Mouse (Mus musculus): ENCODE measurements around the gene Atp6v0a1. TPM values are rescaled to one million over a fixed set of nuclear protein-coding genes. Genes with fewer than 3 reads are reported as not detected.
"Not testable (repeated sequence)": the region's sequence is repeated elsewhere in the genome, so short reads cannot be mapped to it uniquely, and the experiment has no call there.

Atp6v0a1 gene
- polyA plus RNA-seq, 2 experiments = 32.7 to 60.9 TPM

DNA sequence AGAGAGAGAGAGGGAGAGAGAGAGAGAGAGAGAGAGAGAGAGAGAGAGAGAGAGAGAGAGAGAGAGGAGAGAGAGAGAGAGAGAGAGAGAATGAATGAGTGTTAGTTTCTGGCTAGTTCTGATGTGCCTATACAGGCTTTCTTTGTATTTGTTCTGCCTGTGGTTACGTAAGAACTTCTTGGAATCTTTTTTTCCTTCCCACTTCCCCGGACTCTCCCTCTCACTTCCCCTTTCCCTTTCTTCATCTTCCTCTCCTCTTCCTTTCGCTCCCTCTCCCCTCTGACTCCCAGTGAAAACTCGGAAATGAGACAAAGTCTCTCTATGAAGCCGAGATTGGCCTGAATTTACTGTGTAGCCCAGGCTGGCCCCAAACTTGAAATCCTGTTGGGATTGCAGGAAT is 14.6 kb upstream of the Atp6v0a1 start:
- no peaks in the 10 kb centered on the region for H3K27me3 ChIP-seq (ENCODE audit: control insufficient read depth, insufficient read depth, low read length)
- no peak overlapping the region for H3K4me2 ChIP-seq (replicated peaks; ENCODE audit: low read depth, low read length, severe bottlenecking)
- H3K9ac ChIP-seq (ENCODE audit: low read depth, low read length, severe bottlenecking) = no peak overlapping the region
- DNase-seq (ENCODE audit: low spot score) (no peak), ATAC-seq (ENCODE audit: low FRiP score, low read depth) (no peak)
- 80% methylated on average over 5 of the region's 5 CpGs for WGBS
- H3K9me3 ChIP-seq (ENCODE audit: control insufficient read depth, low read length) = no peaks in the 10 kb centered on the region
- H3K4me1 ChIP-seq (ENCODE audit: control insufficient read depth, insufficient read depth, low read length) = no peaks in the 10 kb centered on the region
- no peak for TF ChIP-seq POLR2A (IDR thresholded peaks at IDR 0.05; ENCODE audit: borderline replicate concordance, extremely low read depth, insufficient read depth, insufficient read length)
- no peaks in the 10 kb centered on the region for H3K36me3 ChIP-seq (ENCODE audit: control insufficient read depth, insufficient read depth, low read length)
- no peak overlapping the region for H3K4me3 ChIP-seq (replicated peaks; ENCODE audit: low read length)
- H3K27ac ChIP-seq (replicated peaks; ENCODE audit: low read depth, low read length) = no peak overlapping the region

DNA sequence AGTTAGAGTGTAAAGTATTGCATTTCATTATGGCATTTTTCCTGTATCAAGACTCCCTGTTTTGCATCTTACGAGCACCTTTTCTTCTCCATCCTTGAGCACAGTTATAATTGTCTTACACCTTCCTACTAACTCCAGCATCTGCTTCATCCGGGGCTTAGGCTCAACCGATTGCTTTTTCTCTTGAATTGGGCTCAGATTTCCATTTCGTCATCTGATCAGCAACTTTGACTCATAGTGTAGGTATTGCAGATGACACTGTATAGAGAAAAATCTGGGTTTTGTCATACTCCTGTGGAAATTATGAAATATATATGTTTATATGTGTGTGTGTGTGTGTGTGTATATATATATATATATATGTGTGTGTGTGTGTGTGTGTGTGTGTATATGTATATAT is 12.8 kb upstream of the Atp6v0a1 start:
- DNase-seq (ENCODE audit: low spot score) = no peak
- TF ChIP-seq POLR2A (IDR thresholded peaks at IDR 0.05; ENCODE audit: borderline replicate concordance, extremely low read depth, insufficient read depth, insufficient read length) = no peak
- no peak overlapping the region for H3K4me3 ChIP-seq (replicated peaks; ENCODE audit: low read length)
- H3K27ac ChIP-seq (replicated peaks; ENCODE audit: low read depth, low read length) = no peak overlapping the region
- no peaks in the 10 kb centered on the region for H3K27me3 ChIP-seq (ENCODE audit: control insufficient read depth, insufficient read depth, low read length)
- no peak overlapping the region for H3K9ac ChIP-seq (ENCODE audit: low read depth, low read length, severe bottlenecking)
- no peaks in the 10 kb centered on the region for H3K36me3 ChIP-seq (ENCODE audit: control insufficient read depth, insufficient read depth, low read length)
- 78% methylated on average over 4 of the region's 4 CpGs for WGBS
- H3K4me1 ChIP-seq (ENCODE audit: control insufficient read depth, insufficient read depth, low read length) = no peaks in the 10 kb centered on the region
- no peaks in the 10 kb centered on the region for H3K9me3 ChIP-seq (ENCODE audit: control insufficient read depth, low read length)
- no peak overlapping the region for H3K4me2 ChIP-seq (replicated peaks; ENCODE audit: low read depth, low read length, severe bottlenecking)
- no peak for ATAC-seq (ENCODE audit: low FRiP score, low read depth)

DNA sequence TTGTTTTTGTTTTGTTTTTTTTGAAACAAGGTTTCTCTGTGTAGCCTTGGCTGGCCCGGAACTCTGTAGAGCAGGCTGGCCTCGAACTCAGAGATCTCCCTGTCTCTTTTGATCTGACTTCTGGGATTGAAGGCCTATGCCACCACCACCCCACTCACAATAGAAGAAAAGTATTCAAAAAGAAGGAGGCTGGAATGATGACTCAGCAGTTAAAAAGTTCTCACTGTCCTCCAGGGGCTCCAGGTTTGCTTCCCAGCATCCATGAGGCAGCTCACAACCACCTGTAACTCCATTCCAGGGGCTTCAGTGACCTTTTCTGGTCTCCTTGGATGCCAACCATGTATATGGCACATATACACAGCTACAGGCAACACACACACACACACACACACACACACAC is 10.4 kb upstream of the Atp6v0a1 start:
- no peaks in the 10 kb centered on the region for H3K4me1 ChIP-seq (ENCODE audit: control insufficient read depth, insufficient read depth, low read length)

GRCm38 (mm10) chr11:100999254-100999653 is 10.0 kb upstream of the Atp6v0a1 start:
- WGBS = 54% methylated on average over 3 of the region's 3 CpGs
- no peak overlapping the region for H3K9ac ChIP-seq (ENCODE audit: low read depth, low read length, severe bottlenecking)
- no peak for ATAC-seq (ENCODE audit: low FRiP score, low read depth)
- no peaks in the 10 kb centered on the region for H3K36me3 ChIP-seq (ENCODE audit: control insufficient read depth, insufficient read depth, low read length)
- H3K27ac ChIP-seq (replicated peaks; ENCODE audit: low read depth, low read length) = no peak overlapping the region
- no peaks in the 10 kb centered on the region for H3K27me3 ChIP-seq (ENCODE audit: control insufficient read depth, insufficient read depth, low read length)
- no peak for DNase-seq (ENCODE audit: low spot score)
- H3K4me1 ChIP-seq (ENCODE audit: control insufficient read depth, insufficient read depth, low read length) = no peaks in the 10 kb centered on the region
- no peaks in the 10 kb centered on the region for H3K9me3 ChIP-seq (ENCODE audit: control insufficient read depth, low read length)
- TF ChIP-seq POLR2A (IDR thresholded peaks at IDR 0.05; ENCODE audit: borderline replicate concordance, extremely low read depth, insufficient read depth, insufficient read length) = no peak
- H3K4me3 ChIP-seq (replicated peaks; ENCODE audit: low read length) = no peak overlapping the region
- H3K4me2 ChIP-seq (replicated peaks; ENCODE audit: low read depth, low read length, severe bottlenecking) = no peak overlapping the region

More for the DNA sequence above, 10.4 kb upstream of the Atp6v0a1 start:
- ATAC-seq (ENCODE audit: low FRiP score, low read depth) (no peak), DNase-seq (ENCODE audit: low spot score) (no peak)
- H3K4me2 ChIP-seq (replicated peaks; ENCODE audit: low read depth, low read length, severe bottlenecking) = no peak overlapping the region
- H3K4me3 ChIP-seq (replicated peaks; ENCODE audit: low read length) = no peak overlapping the region
- 86% methylated on average over 2 of the region's 2 CpGs for WGBS
- H3K36me3 ChIP-seq (ENCODE audit: control insufficient read depth, insufficient read depth, low read length) = no peaks in the 10 kb centered on the region
- H3K9ac ChIP-seq (ENCODE audit: low read depth, low read length, severe bottlenecking) = no peak overlapping the region
- no peak overlapping the region for H3K27ac ChIP-seq (replicated peaks; ENCODE audit: low read depth, low read length)
- no peaks in the 10 kb centered on the region for H3K27me3 ChIP-seq (ENCODE audit: control insufficient read depth, insufficient read depth, low read length)
- TF ChIP-seq POLR2A (IDR thresholded peaks at IDR 0.05; ENCODE audit: borderline replicate concordance, extremely low read depth, insufficient read depth, insufficient read length) = no peak
- H3K9me3 ChIP-seq (ENCODE audit: control insufficient read depth, low read length) = no peaks in the 10 kb centered on the region

- H3K36me3 ChIP-seq (ENCODE audit: control insufficient read depth, insufficient read depth, low read length); H3K4me1 ChIP-seq (ENCODE audit: control insufficient read depth, insufficient read depth, low read length); ATAC-seq (ENCODE audit: low FRiP score, low read depth); DNase-seq (ENCODE audit: low spot score); H3K27ac ChIP-seq (replicated peaks; ENCODE audit: low read depth, low read length); H3K4me2 ChIP-seq (replicated peaks; ENCODE audit: low read depth, low read length, severe bottlenecking); H3K4me3 ChIP-seq (replicated peaks; ENCODE audit: low read length); H3K9ac ChIP-seq (ENCODE audit: low read depth, low read length, severe bottlenecking); H3K9me3 ChIP-seq (ENCODE audit: control insufficient read depth, low read length); H3K27me3 ChIP-seq (ENCODE audit: control insufficient read depth, insufficient read depth, low read length): not testable (repeated sequence)
- 59% methylated on average over 6 of the region's 6 CpGs for WGBS
Observed at GRCm38 (mm10) chr11:101001875-101002552, 7.2 kb upstream of the Atp6v0a1 start.

All from limb, embryonic 14.5 days (tissue).